ENCODE assay signal across 25 mouse cellular contexts in the genomic region with DNA sequence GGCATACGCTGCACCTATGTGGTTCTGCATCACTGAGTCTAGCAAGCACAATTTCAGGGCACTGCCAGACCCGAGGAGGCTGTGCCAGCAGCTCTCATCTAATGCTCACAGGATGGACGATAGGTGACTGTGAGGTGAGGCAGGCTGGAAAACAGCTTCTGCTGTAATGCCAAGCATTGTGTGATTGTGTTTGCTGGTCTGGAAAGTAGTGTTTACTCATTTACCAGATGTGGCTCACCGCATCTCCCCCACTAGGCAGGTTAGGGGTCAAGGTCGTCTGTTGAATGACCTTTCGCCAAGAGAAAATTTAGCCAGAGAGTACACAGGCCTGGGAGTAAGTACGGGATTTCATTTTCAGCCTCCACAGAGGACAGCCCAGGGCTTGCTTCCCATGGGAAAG.
DNase-seq lines count a peak whose midpoint lies in the region; ATAC-seq and TF ChIP-seq lines count a peak whose summit lies in the region.
"Had no signal": no experiment of that assay in that cellular context is flagged by ENCODE, and none has a peak within 500 bp of the region (broad histone marks: within the 10 kb centered on the region; RNA-seq: fewer than 3 reads in every experiment).

No protein-coding gene starts in this region.

- no peaks in the 10 kb centered on the region for H3K4me1 ChIP-seq in hindbrain, postnatal 0 days (ENCODE audit: insufficient read depth, low read length)
- H3K4me1 ChIP-seq in hindbrain, embryonic 11.5 days (replicated peaks; ENCODE audit: control insufficient read depth, insufficient read depth, low read length) = no peaks in the 10 kb centered on the region
- H3K4me1 ChIP-seq in kidney, embryonic 16.5 days (ENCODE audit: insufficient read depth, low read length) = no peaks in the 10 kb centered on the region
- H3K4me1 ChIP-seq: embryonic facial prominence, embryonic 15.5 days; forebrain, embryonic 15.5 days; neural tube, embryonic 15.5 days had no signal

- no peaks in the 10 kb centered on the region for H3K9me3 ChIP-seq in hindbrain, postnatal 0 days (ENCODE audit: low read length)
- H3K9me3 ChIP-seq in hindbrain, embryonic 11.5 days (ENCODE audit: control insufficient read depth, low read length) = no peaks in the 10 kb centered on the region
- H3K9me3 ChIP-seq in kidney, embryonic 16.5 days (ENCODE audit: low read length) = no peaks in the 10 kb centered on the region
- H3K9me3 ChIP-seq: embryonic facial prominence, embryonic 15.5 days; forebrain, embryonic 15.5 days; G1E; heart, embryonic 12.5 days; hindbrain, embryonic 10.5 days; neural tube, embryonic 15.5 days had no signal

- no peak for TF ChIP-seq CTCF in hindbrain, postnatal 0 days (IDR thresholded peaks at IDR 0.05; ENCODE audit: low read depth)

- no peaks in the 10 kb centered on the region for H3K27me3 ChIP-seq in hindbrain, postnatal 0 days (ENCODE audit: insufficient read depth, low read length)
- H3K27me3 ChIP-seq in hindbrain, embryonic 11.5 days (ENCODE audit: control insufficient read depth, insufficient read depth, low read length) = no peaks in the 10 kb centered on the region
- no peaks in the 10 kb centered on the region for H3K27me3 ChIP-seq in kidney, embryonic 16.5 days (ENCODE audit: insufficient read depth, low read length)
- H3K27me3 ChIP-seq: embryonic facial prominence, embryonic 15.5 days; forebrain, embryonic 15.5 days; heart, embryonic 12.5 days; neural tube, embryonic 15.5 days had no signal

- peak; percentile 20 for DNase-seq in hindbrain, postnatal 0 days (ENCODE audit: low spot score)
- no peak for DNase-seq in hindbrain, embryonic 11.5 days (ENCODE audit: low spot score)
- DNase-seq in kidney, adult 18-20 months = peak; percentile 42
- no peak for DNase-seq in MN1 (ENCODE audit: low spot score)
- DNase-seq in left cerebral cortex, adult 9 months (ENCODE audit: low spot score in 2 of 2) = no peak
- DNase-seq in gastrocnemius, postnatal 36 days = no peak
- DNase-seq: adrenal gland, postnatal 10 days; cerebellum, adult 18-20 months; gastrocnemius, postnatal 14 days; heart, adult 18-20 months; heart, postnatal 10 days; lung, postnatal 10 days; right cerebral cortex, adult 18-20 months; right cerebral cortex, postnatal 4 days; thymus, adult 18-20 months; thymus, postnatal 36 days had no signal

- H3K27ac ChIP-seq in hindbrain, postnatal 0 days = no peak overlapping the region
- H3K27ac ChIP-seq in hindbrain, embryonic 11.5 days (ENCODE audit: low read depth, low read length) = no peak overlapping the region
- peak overlapping the region; percentile 56; the same call in 1 of the 2 replicates for H3K27ac ChIP-seq in kidney, embryonic 16.5 days (ENCODE audit: low read length)
- H3K27ac ChIP-seq: embryonic facial prominence, embryonic 15.5 days; forebrain, embryonic 15.5 days; hindbrain, embryonic 10.5 days; kidney, postnatal 0 days; neural tube, embryonic 15.5 days had no signal

- intact Hi-C loops in gastrocnemius, postnatal 36 days (cut with DNase I) = no loop called here

- H3K36me3 ChIP-seq in hindbrain, postnatal 0 days (ENCODE audit: insufficient read depth, low read length) = 0 out of 2 replicates have a peak, but pooled peaks cover 14% of the 10 kb centered on the region
- no peaks in the 10 kb centered on the region for H3K36me3 ChIP-seq in hindbrain, embryonic 11.5 days (ENCODE audit: control insufficient read depth, insufficient read depth, low read length)
- H3K36me3 ChIP-seq in kidney, embryonic 16.5 days (ENCODE audit: insufficient read depth, low read length) = no peaks in the 10 kb centered on the region
- H3K36me3 ChIP-seq: embryonic facial prominence, embryonic 15.5 days; G1E; hindbrain, embryonic 10.5 days had no signal

- ATAC-seq in hindbrain, postnatal 0 days = 0 out of 2 replicates have a peak, but pooled peaks have one; percentile 43
- ATAC-seq in hindbrain, embryonic 11.5 days (ENCODE audit: low FRiP score) = no peak
- peak; percentile 82 for ATAC-seq in kidney, embryonic 16.5 days (ENCODE audit: low FRiP score, low TSS enrichment)
- ATAC-seq: forebrain, embryonic 15.5 days had no signal

- H3K4me2 ChIP-seq in hindbrain, postnatal 0 days (ENCODE audit: low read depth, low read length) = no peak overlapping the region
- H3K4me2 ChIP-seq in hindbrain, embryonic 11.5 days (replicated peaks; ENCODE audit: low read depth, low read length) = no peak overlapping the region
- H3K4me2 ChIP-seq in kidney, embryonic 16.5 days (replicated peaks; ENCODE audit: low read depth, low read length) = no peak overlapping the region
- H3K4me2 ChIP-seq: embryonic facial prominence, embryonic 15.5 days; forebrain, embryonic 15.5 days; heart, embryonic 12.5 days; midbrain, embryonic 11.5 days; neural tube, embryonic 15.5 days had no signal

- no peak overlapping the region for H3K4me3 ChIP-seq in hindbrain, postnatal 0 days (ENCODE audit: low read length)
- no peak overlapping the region for H3K4me3 ChIP-seq in hindbrain, embryonic 11.5 days (ENCODE audit: low read depth, low read length)
- H3K4me3 ChIP-seq in kidney, embryonic 16.5 days (ENCODE audit: low read length) = no peak overlapping the region
- H3K4me3 ChIP-seq: embryonic facial prominence, embryonic 15.5 days; forebrain, embryonic 15.5 days; heart, embryonic 12.5 days; hindbrain, embryonic 10.5 days; neural tube, embryonic 15.5 days had no signal

- 74% methylated on average over 7 of the region's 7 CpGs for WGBS in hindbrain, postnatal 0 days
- 73% methylated on average over 7 of the region's 7 CpGs for WGBS in hindbrain, embryonic 11.5 days
- WGBS in kidney, embryonic 16.5 days = 55% methylated on average over 7 of the region's 7 CpGs

- H3K9ac ChIP-seq in hindbrain, postnatal 0 days (replicated peaks; ENCODE audit: low read length) = no peak overlapping the region
- no peak overlapping the region for H3K9ac ChIP-seq in hindbrain, embryonic 11.5 days (ENCODE audit: low read depth, low read length)
- no peak overlapping the region for H3K9ac ChIP-seq in kidney, embryonic 16.5 days (replicated peaks; ENCODE audit: low read length)
- H3K9ac ChIP-seq: embryonic facial prominence, embryonic 15.5 days; forebrain, embryonic 15.5 days; heart, embryonic 12.5 days; neural tube, embryonic 15.5 days had no signal

Comparison
In these comparisons a context has a peak if more than half of its experiments do, and no peak if none do; other contexts are left out.
1. DNase-seq: peak in hindbrain, postnatal 0 days (single experiment) and kidney, adult 18-20 months (single experiment); none in hindbrain, embryonic 11.5 days (single experiment), MN1 (single experiment), left cerebral cortex, adult 9 months (0 of 2) and gastrocnemius, postnatal 36 days (0 of 2).